Mouse (Mus musculus) mouse trophoblast stem cell (cell line): ENCODE measurements around the gene Plxna4.

Source experiments
- in situ Hi-C, 2 experiments: fragments of 300-500 bp; cut with MseI, MboI; formaldehyde crosslinking; loops; 2 replicates in 1 of 2; 3 replicates in 1 of 2; pipeline ENCODE4 v1.15.1; 2025

The Plxna4 gene

DNA sequence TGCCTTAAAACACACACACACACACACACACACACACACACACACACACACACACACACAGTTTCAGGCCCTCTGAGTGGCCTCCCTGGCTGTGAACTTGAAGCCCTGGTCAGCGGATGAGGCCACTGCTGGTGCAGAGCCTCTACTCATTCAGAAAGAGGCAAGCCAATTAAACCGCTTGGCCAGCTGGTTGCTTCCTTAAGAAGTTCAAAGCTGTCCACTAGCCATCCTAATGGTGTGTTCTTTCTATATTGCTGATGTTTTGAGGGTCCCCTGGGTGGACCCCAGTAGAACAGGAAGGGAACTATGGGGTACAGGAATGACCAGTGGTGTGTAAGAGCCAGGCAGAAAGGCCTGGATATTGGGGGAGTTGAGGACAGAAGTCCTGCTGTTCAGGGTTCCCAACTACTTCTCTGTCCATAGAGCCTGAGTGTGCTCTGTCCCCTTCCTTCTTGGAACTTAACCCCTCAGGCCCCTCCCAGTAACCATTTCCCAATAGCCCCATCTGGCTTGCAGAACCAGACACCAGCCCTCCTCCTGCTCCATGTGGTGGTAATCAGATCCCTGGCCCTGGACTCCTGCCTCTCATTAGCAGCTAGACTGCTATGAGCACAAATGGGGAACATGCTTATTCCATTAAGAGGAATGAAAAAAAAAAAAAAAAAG is 408.5 kb downstream of the Plxna4 start:
- in situ Hi-C loops, result no loop called here

- in situ Hi-C loops, result no loop called here
These were observed 410.1 kb downstream of the Plxna4 start for GRCm38 (mm10) chr6:32177905-32178304.

DNA sequence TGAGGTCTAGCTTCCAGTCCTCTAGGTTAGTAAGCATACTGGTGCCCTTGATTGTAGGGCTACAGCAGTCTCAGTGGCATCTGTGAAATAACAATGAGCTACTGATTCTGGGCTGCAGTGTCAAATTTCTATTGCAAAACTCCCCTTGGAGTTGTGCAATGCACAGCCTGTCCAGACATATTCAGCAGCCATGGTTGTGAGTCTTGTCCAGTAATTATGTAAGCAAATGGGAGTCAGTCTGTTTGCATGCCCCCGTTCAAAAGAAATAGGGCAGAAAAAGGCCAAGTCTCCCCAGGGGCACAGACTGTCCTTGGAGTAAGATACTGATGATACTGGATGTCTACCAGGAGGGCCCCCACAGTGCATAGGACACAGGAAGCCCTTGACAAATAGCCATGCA is 420.3 kb downstream of the Plxna4 start:
- in situ Hi-C loops, result no loop called here

DNA sequence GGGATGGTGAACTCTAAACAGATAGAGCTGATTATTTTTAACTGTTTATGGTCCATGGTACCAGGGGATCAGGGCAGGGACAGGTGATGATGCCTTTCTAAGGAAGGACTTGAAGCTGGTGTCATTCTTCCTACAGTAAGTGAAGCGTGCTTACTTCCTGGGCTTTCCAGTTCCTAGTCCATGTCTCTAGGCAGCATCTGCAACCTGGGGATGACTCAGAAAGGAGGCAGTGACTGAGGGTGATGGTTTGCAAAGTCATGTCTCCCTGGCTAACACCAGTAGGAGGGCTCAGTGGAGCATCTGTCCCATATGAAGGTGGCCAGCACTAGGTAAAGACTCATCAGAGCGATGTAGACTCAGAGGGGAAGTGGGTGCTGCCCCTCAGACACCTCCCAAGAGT is 427.6 kb downstream of the Plxna4 start:
- in situ Hi-C loops, result no loop called here

DNA sequence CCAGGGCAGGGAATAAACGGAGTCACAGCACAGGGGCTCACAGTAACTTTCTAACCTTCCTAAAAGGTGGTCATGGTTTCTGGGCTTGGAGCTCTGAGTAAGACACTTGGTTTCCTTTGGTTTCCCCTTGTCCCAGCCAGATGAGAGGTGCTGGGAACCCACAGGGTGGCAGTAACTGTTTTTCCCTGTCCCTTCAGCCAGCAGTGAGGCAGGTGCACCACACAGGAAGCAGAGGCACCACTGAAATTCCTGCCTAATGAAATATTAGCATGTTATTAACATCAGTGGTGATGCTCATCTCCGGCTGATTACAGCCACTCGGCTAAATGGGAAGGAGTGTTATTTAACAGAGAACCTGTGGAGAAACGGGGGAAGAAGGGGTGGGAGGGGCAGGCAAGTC is 428.1 kb downstream of the Plxna4 start:
- in situ Hi-C loops, result no loop called here

DNA sequence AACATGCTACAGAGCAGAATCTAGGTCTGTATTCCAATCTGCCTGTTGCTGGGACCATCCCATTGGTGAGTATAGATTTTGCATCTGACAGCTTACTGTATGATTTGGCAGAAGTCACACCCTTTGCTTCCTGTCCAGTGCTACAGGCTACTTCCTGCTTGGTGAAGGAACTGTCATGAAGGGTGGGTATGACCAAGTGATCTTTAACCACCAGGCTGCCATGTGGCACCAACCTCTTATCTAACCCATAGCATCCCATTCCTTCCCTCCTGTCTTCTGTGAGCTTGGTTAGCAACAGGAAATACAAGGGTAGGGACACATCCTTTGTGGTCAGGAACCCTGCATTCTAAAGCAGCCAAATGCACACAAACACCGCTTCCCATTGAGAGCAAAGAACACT is 429.6 kb downstream of the Plxna4 start:
- in situ Hi-C loops, result no loop called here

GRCm38 (mm10) chr6:32153170-32153569 is 434.8 kb downstream of the Plxna4 start:
- in situ Hi-C loops, result no loop called here

GRCm38 (mm10) chr6:32150836-32151235 is 437.2 kb downstream of the Plxna4 start:
- in situ Hi-C loops, result no loop called here

DNA sequence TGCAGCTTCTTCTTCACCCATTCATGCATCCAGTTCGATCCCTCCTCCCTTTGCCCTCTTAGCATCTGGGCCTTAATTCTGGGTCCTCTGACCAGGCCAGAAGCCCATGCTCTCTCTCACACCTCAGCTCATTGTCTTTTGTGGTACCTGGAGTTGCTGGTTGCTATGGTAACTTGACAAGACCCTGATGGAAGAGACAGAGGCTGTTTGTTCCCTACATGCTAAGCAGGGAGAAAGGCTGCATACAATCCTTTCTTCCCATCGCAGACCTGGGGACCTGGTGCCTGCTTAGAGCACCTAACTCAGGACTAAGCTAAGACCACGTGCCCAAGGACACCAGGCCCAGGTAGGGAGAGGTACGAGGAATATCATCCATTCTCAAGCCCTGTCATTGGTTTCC is 443.2 kb downstream of the Plxna4 start:
- in situ Hi-C loops, result no loop called here

DNA sequence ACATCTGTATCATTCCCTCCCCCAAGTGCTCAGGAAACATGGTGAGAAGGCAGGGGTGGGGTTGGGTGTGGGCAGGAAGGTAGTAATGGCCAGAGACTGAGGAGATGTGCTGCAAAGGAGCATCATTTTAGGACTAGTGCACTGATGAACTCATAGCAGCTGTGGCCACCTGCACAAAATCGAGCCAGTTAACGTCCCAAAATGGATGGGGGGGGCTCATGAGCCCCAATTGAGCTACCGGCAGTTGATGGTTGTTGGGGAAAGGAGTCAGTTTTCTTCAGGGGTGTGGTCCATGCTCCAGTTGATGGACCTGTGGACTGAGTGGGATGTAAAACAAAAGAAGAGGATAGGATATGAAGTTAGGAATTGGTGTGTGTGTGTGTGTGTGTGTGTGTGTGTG is 448.5 kb downstream of the Plxna4 start:
- in situ Hi-C loops, result no loop called here

GRCm38 (mm10) chr6:32126914-32127313 is 461.1 kb downstream of the Plxna4 start:
- in situ Hi-C loops, result no loop called here

GRCm38 (mm10) chr6:32122584-32123265 is 465.3 kb downstream of the Plxna4 start:
- in situ Hi-C loops, result no loop called here

- in situ Hi-C loops, result no loop called here
These were observed 467.1 kb downstream of the Plxna4 start for GRCm38 (mm10) chr6:32120931-32121330.

GRCm38 (mm10) chr6:32109207-32109606 is 478.8 kb downstream of the Plxna4 start:
- in situ Hi-C loops, result no loop called here

DNA sequence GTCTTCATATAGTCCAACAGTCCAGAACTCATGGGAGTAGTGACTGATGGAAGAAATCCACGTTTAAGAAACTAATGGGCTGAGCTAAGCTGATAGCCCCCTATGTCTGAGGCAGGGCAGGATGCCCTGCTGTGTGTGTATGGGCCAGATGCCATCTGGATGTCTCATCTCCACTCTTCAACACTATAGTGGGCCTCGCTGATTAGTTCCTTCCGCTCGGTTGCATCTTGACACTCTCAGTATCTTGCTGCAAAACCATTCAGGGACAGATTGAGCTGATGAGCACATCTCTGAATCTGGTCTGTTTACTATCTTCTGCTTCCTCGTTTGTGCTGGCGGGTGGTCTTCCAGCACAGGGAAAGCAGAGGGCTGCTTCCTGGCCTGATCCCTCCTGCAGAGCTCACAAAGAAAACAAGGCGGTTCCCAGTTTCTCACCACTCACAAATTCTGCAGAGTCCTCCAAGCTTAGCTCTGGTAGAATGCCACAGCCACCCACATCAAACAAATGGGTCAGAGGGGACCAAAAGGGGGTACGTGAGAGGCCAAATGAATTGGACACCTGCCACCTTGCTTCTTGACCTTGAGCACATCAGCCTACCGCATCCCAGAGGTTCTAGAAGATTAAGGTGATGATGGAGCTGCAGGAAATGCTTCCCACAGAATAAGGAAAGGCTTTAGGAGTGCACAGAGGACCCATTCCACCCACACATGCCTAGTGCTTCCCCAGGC is 482.3 kb downstream of the Plxna4 start:
- in situ Hi-C loops, result no loop called here
